Mouse (Mus musculus): Measurements from ENCODE around the gene Il20. TPM values are rescaled to one million over a fixed set of nuclear protein-coding genes. Genes with fewer than 3 reads are reported as not detected.
A peak's percentile ranks its signal among the peaks of the same experiment; 100 is the strongest.

The Il20 gene
- polyA plus RNA-seq, 1 experiment, result not detected

- Histone ChIP-seq H3K27ac (ENCODE audit: insufficient read depth, low read length) (no peak overlapping the region), H3K27me3 (ENCODE audit: control insufficient read depth, insufficient read depth, low read length) (no peaks in the 10 kb centered on the region), H3K4me3 (replicated peaks; ENCODE audit: insufficient read depth, low read depth, low read length) (no peak overlapping the region), H3K4me1 (ENCODE audit: control insufficient read depth, insufficient read depth, low read length) (peaks cover 4% of the 10 kb centered on the region; the same call in 1 of the 2 replicates)
- no peak for TF ChIP-seq POLR2A (IDR thresholded peaks at IDR 0.05; ENCODE audit: borderline replicate concordance, insufficient read depth, low read length)
- TF ChIP-seq CTCF (IDR thresholded peaks at IDR 0.05; ENCODE audit: borderline replicate concordance, insufficient read depth, low read depth, low read length), result no peak
- WGBS, result 28% methylated on average over 4 of the region's 4 CpGs
- DNase-seq, result peak; percentile 32 to 65
These were observed 47.0 kb downstream of the Il20 start for GRCm38 (mm10) chr1:130864238-130864637.

- Histone ChIP-seq H3K4me1 (ENCODE audit: control insufficient read depth, insufficient read depth, low read length) (no peaks in the 10 kb centered on the region), H3K27ac (ENCODE audit: insufficient read depth, low read length) (no peak overlapping the region), H3K27me3 (ENCODE audit: control insufficient read depth, insufficient read depth, low read length) (no peaks in the 10 kb centered on the region), H3K4me3 (replicated peaks; ENCODE audit: insufficient read depth, low read depth, low read length) (no peak overlapping the region)
- TF ChIP-seq POLR2A (IDR thresholded peaks at IDR 0.05; ENCODE audit: borderline replicate concordance, insufficient read depth, low read length), result no peak
- TF ChIP-seq CTCF (IDR thresholded peaks at IDR 0.05; ENCODE audit: borderline replicate concordance, insufficient read depth, low read depth, low read length), result no peak
- no peak for DNase-seq
- WGBS, result 85% methylated on average over 4 of the region's 4 CpGs
These were observed 53.8 kb downstream of the Il20 start for GRCm38 (mm10) chr1:130857456-130857855.

Other genes starting within 250 kb of the Il20 start
- gene C4bp, start 249.8 kb downstream of the Il20 start, polyA plus RNA-seq (2012; rRNA removed), result not detected in 2 replicates
- gene Gm29427, start 195.7 kb downstream of the Il20 start, polyA plus RNA-seq (2012; rRNA removed), result not detected in 2 replicates
- 7.6 and 7.8 TPM in 2 replicates for gene Yod1, start 194.1 kb downstream of the Il20 start, polyA plus RNA-seq (2012; rRNA removed)
- gene Pfkfb2, start 182.2 kb downstream of the Il20 start, polyA plus RNA-seq (2012; rRNA removed), result 42.6 and 42.8 TPM in 2 replicates
- gene AA986860, start 179.5 kb downstream of the Il20 start, polyA plus RNA-seq (2012; rRNA removed), result 2.9 TPM in 2 replicates
- 0.07 TPM in 1 of 2 replicates, not detected in the other for gene Fcamr, start 110.5 kb downstream of the Il20 start, polyA plus RNA-seq (2012; rRNA removed)
- 0.05 and 0.16 TPM in 2 replicates for gene Pigr, start 84.8 kb downstream of the Il20 start, polyA plus RNA-seq (2012; rRNA removed)
- gene Fcmr, start 45.8 kb downstream of the Il20 start, polyA plus RNA-seq (2012; rRNA removed), result 0.82 and 1.1 TPM in 2 replicates
- not detected in 2 replicates for gene Il24, start 24.0 kb downstream of the Il20 start, polyA plus RNA-seq (2012; rRNA removed)
- gene Il19, start 28.7 kb upstream of the Il20 start, polyA plus RNA-seq (2012; rRNA removed), result 0.10 TPM in 1 of 2 replicates, not detected in the other
- not detected in 2 replicates for gene Il10, start 108.4 kb upstream of the Il20 start, polyA plus RNA-seq (2012; rRNA removed)
- gene Mapkapk2, start 186.4 kb upstream of the Il20 start, polyA plus RNA-seq (2012; rRNA removed), result 34.0 and 35.8 TPM in 2 replicates
- gene Dyrk3, start 226.9 kb upstream of the Il20 start, polyA plus RNA-seq (2012; rRNA removed), result 2.9 and 4.1 TPM in 2 replicates
- 53.8 and 54.5 TPM in 2 replicates for gene Eif2d, start 241.7 kb upstream of the Il20 start, polyA plus RNA-seq (2012; rRNA removed)

All from cerebellum, adult 2 months (tissue).